In the genomic region with DNA sequence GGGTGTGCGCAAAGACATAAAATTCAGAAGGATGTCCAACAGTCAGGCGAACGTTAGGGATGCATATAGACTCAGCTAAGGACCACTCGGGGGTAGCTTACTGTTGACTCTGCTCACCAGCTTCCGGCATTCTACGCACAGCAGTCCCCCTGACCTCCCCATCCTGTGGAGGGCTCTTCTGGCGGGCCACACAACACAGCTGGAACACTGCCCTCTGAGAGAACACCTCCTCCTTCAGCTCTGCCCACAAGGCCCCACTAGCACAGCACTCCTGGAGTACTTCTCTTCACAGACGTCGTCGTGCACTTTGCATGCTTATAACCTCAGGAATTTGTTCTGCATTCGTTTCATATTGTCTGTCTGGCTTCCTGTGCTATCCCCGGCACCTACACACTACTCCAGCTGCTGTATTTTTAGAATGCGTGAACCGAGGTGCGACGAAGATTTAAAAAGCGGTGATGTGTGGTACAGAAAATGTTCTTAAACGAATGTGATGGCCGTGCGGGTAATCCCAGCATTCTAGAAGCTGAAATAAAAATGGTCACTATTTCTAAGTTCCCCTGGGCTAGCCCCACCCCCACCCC, we compare ENCODE assay signal across 12 mouse cellular contexts. TPM values are rescaled to one million over a fixed set of nuclear protein-coding genes. Genes with fewer than 3 reads are reported as not detected.
A peak's percentile ranks its signal among the peaks of the same experiment; 100 is the strongest.
DNase-seq lines count a peak whose midpoint lies in the region; ATAC-seq and TF ChIP-seq lines count a peak whose summit lies in the region.
"Had no signal": no experiment of that assay in that cellular context is flagged by ENCODE, and none has a peak within 500 bp of the region (broad histone marks: within the 10 kb centered on the region; RNA-seq: fewer than 3 reads in every experiment).

No protein-coding gene starts in this region.

- POLR2A ChIA-PET in Patski (lab: Charles Lee): no interaction called here

- peak overlapping the region; percentile 22; the same call in 1 of the 2 replicates for H3K27ac ChIP-seq in heart, embryonic 10.5 days
- H3K27ac ChIP-seq in layer of hippocampus, adult 2 months: peak overlapping the region; percentile 36; the same call in 1 of the 2 replicates
- no peak overlapping the region for H3K27ac ChIP-seq in lung, postnatal 0 days (ENCODE audit: low read length)
- H3K27ac ChIP-seq: liver, embryonic 14.5 days; stomach, embryonic 15.5 days had no signal

- H3K27me3 ChIP-seq in heart, embryonic 10.5 days (ENCODE audit: insufficient read depth, poor library complexity, severe bottlenecking): no peaks in the 10 kb centered on the region
- no peaks in the 10 kb centered on the region for H3K27me3 ChIP-seq in Patski
- no peaks in the 10 kb centered on the region for H3K27me3 ChIP-seq in lung, postnatal 0 days (replicated peaks; ENCODE audit: insufficient read depth, low read length)
- H3K27me3 ChIP-seq: stomach, embryonic 15.5 days had no signal

- in situ Hi-C loops in Patski (cut with MboI; ENCODE audit: low pct_unique_long_range_greater_than_20kb): no loop called here

- 55% methylated on average over 20 of the region's 20 CpGs for WGBS in heart, embryonic 10.5 days
- WGBS in lung, postnatal 0 days: 39% methylated on average over 20 of the region's 20 CpGs

- H3K9ac ChIP-seq in lung, postnatal 0 days (replicated peaks; ENCODE audit: low read depth): no peak overlapping the region
- H3K9ac ChIP-seq: liver, embryonic 14.5 days; stomach, embryonic 15.5 days had no signal

- TF ChIP-seq EP300 in lung, postnatal 0 days (IDR thresholded peaks at IDR 0.05): no peak

- H3K9me3 ChIP-seq in heart, embryonic 10.5 days: no peaks in the 10 kb centered on the region
- H3K9me3 ChIP-seq in lung, postnatal 0 days (ENCODE audit: low read length): no peaks in the 10 kb centered on the region
- H3K9me3 ChIP-seq: stomach, embryonic 15.5 days had no signal

- CTCF ChIA-PET in Patski (lab: Charles Lee): interaction anchor here (1.1 kb wide), 1 partner anchor 36 kb away, joined by 3 read pairs; no protein-coding TSS in a partner anchor

- H3K4me1 ChIP-seq in heart, embryonic 10.5 days: peaks cover 11% of the 10 kb centered on the region
- no peaks in the 10 kb centered on the region for H3K4me1 ChIP-seq in lung, postnatal 0 days (ENCODE audit: insufficient read depth, low read depth, low read length)
- H3K4me1 ChIP-seq: stomach, embryonic 15.5 days had no signal

- DNase-seq in heart, embryonic 10.5 days (ENCODE audit: low spot score): no peak
- DNase-seq in heart, postnatal 36 days: no peak
- no peak for DNase-seq in layer of hippocampus, adult 2 months (ENCODE audit: low spot score in 2 of 2)
- DNase-seq in layer of hippocampus, adult 9-11 months: no peak
- no peak for DNase-seq in Patski (ENCODE audit: low read depth, low spot score)
- peak; percentile 49 for DNase-seq in lung, postnatal 0 days (ENCODE audit: low spot score)
- no peak for DNase-seq in layer of hippocampus, adult 9-10 months (ENCODE audit: low spot score)
- no peak for DNase-seq in spleen, postnatal 14 days (ENCODE audit: low spot score in 2 of 2)
- DNase-seq: cerebellum, postnatal 10 days had no signal

- intact Hi-C loops in heart, postnatal 36 days (cut with DNase I): no loop called here

- ATAC-seq in Patski: peak; percentile 21
- ATAC-seq in lung, postnatal 0 days: peak; percentile 77

- H3K4me3 ChIP-seq in heart, embryonic 10.5 days: no peak overlapping the region
- no peak overlapping the region for H3K4me3 ChIP-seq in layer of hippocampus, adult 2 months
- H3K4me3 ChIP-seq in lung, postnatal 0 days (ENCODE audit: low read depth, low read length): no peak overlapping the region
- H3K4me3 ChIP-seq: erythroblast, embryonic 14.5 days; stomach, embryonic 15.5 days had no signal

- no peak overlapping the region for H3K4me2 ChIP-seq in lung, postnatal 0 days (replicated peaks; ENCODE audit: low read depth, low read length)
- H3K4me2 ChIP-seq: stomach, embryonic 15.5 days had no signal

- TF ChIP-seq CTCF in layer of hippocampus, adult 2 months (conservative IDR thresholded peaks at IDR 0.05): no peak
- TF ChIP-seq CTCF in Patski (IDR thresholded peaks at IDR 0.05): no peak
- TF ChIP-seq CTCF in lung, postnatal 0 days (IDR thresholded peaks at IDR 0.05): no peak

- no peaks in the 10 kb centered on the region for H3K36me3 ChIP-seq in heart, embryonic 10.5 days
- H3K36me3 ChIP-seq in lung, postnatal 0 days (ENCODE audit: insufficient read depth, low read length): no peaks in the 10 kb centered on the region
- H3K36me3 ChIP-seq: stomach, embryonic 15.5 days had no signal

RNA-seq across cellular contexts. Expression of a gene that starts 19.9 kb away (rescaled TPM):
- 1.7 and 2.0 TPM in 2 replicates for polyA plus RNA-seq in heart, embryonic 10.5 days (2016; fragmentation: Nextera tagmentation; extraction: Ambion mirVana)
- 1 to 10 TPM; 6.7 to 7.0 TPM for total RNA-seq in heart, postnatal 36 days (2021)
- 100 to 1,000 TPM; 110 to 123 TPM for total RNA-seq in layer of hippocampus, adult 2 months (2021)
- polyA plus RNA-seq in Patski (2021): 2.3 TPM
- polyA plus RNA-seq in lung, postnatal 0 days (2015; fragmentation: Nextera tagmentation; extraction: Ambion mirVana): 4.0 and 4.6 TPM in 2 replicates
- polyA plus RNA-seq: erythroblast, embryonic 14.5 days had no signal
